Mouse (Mus musculus) olfactory bulb, adult 2 months (tissue): Measurements from ENCODE around the gene Fam81a. TPM values are rescaled to one million over a fixed set of nuclear protein-coding genes. Genes with fewer than 3 reads are reported as not detected.

Source experiments
- H3K27ac ChIP-seq: fragments of 200-500 bp; 2 replicates; pipeline ENCODE4 v1.5.1; 2012; ENCODE audit warnings: low read depth, low read length; ENCODE audit not compliant: insufficient read depth
- H3K4me1 ChIP-seq: fragments of 200-500 bp; 2 replicates; pipeline ENCODE4 v1.6.1; 2012; ENCODE audit warnings: low read length; ENCODE audit not compliant: control insufficient read depth, insufficient read depth
- H3K4me3 ChIP-seq: fragments of 200-500 bp; 2 replicates; pipeline ENCODE4 v1.5.1; 2012; ENCODE audit warnings: mild to moderate bottlenecking, low read depth, low read length, moderate library complexity; ENCODE audit not compliant: insufficient read depth
- CTCF ChIP-seq: fragments of 200-500 bp; IDR thresholded peaks from 2 replicates; pipeline ENCODE4 v1.5.1; 2012; ENCODE audit warnings: low read depth, mild to moderate bottlenecking, low read length, moderate library complexity; ENCODE audit not compliant: insufficient read depth
- POLR2A ChIP-seq: fragments of 200-500 bp; IDR thresholded peaks from 2 replicates; pipeline ENCODE4 v1.6.1; 2012; ENCODE audit warnings: mild to moderate bottlenecking, low read depth, low read length, moderate library complexity; ENCODE audit not compliant: insufficient read depth
- WGBS: fragments of 180-500 bp; shearing (Covaris S2); methylation state at CpG from one replicate; pipeline ENCODE4 v1.1.7; 2018; 5-methylcytosine and 5-hydroxymethylcytosine counted together
- polyA plus RNA-seq: library from polyadenylated mRNA; stranded (reverse); fragments of >200 nt; gene quantifications from 2 replicates; pipeline ENCODE4 v1.2.4, GENCODE M21; 2012; ENCODE audit warnings: low replicate concordance; ENCODE audit not compliant: missing spikeins, insufficient read depth, insufficient read length

The Fam81a gene
- polyA plus RNA-seq, 1 experiment: 137 TPM

DNA sequence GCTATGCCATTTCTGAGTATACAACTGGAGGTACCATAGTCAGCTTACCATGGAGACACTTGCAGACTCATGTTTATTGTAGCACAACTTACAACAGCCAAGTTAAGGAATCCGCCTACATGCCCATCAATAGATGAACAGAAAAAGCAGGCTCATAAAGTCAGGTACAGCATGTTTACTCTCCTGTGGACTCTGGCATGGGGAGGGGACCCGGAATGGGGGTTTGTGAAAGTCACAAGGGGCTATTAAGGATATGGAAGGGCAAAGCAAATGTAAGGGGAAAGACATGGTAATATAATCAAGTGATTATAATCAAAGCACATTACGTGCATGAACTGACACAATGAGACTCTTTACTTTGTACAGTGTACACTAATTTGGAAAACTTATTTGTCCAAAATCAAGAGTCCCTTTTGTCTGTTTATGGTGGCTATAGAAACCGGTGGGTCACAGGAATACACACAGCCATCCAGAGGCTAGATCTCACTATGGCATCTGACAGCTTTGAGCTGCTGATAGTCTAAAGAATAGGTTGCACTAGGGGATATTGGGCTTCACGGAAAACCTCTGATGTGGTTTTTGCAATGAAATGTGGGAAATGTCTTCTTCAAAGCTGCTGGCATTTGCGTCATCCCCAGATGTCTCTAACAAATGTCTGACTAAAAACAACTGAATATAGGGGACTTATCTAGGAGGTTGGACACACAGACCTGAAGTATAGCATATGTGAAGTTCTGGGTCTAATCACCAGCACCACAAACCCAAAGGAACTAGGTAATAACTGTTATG is 102.6 kb downstream of the Fam81a start:
- WGBS: 72% methylated on average over 6 of the region's 6 CpGs
- TF ChIP-seq POLR2A (no peak), CTCF (no peak)

More for the DNA sequence above, 102.6 kb downstream of the Fam81a start:
- H3K27ac ChIP-seq: no peak overlapping the region
- no peaks in the 10 kb centered on the region for H3K4me1 ChIP-seq
- H3K4me3 ChIP-seq: no peak overlapping the region

Other genes with a start within 250 kb of the Fam81a start
- gene Bnip2, start 153.1 kb downstream of the Fam81a start, polyA plus RNA-seq: 187 TPM in 1 of 2 replicates, not detected in the other
- gene Gtf2a2, start 130.0 kb downstream of the Fam81a start, polyA plus RNA-seq: not detected in 2 replicates
- gene Gcnt3, start 104.5 kb downstream of the Fam81a start, polyA plus RNA-seq: not detected in 2 replicates
- gene Myo1e, start 64.8 kb upstream of the Fam81a start, polyA plus RNA-seq: not detected in 2 replicates